Mouse (Mus musculus) gastrocnemius, postnatal 10 days (tissue): ENCODE results near the gene Epb41l4b. TPM values are rescaled to one million over a fixed set of nuclear protein-coding genes. Genes with fewer than 3 reads are reported as not detected.

Source experiments
- DNase-seq: peaks from one replicate; pipeline ENCODE4 v3.0.0; 2021; ENCODE audit warnings: mixed read lengths
- total RNA-seq, 2 experiments: library from RNA; stranded (reverse); gene quantifications; 2 replicates each; pipeline ENCODE4 v1.2.3; 2021

Epb41l4b gene
- total RNA-seq, 2 experiments from 2014 or later, result 8.1 to 8.7 TPM

DNA sequence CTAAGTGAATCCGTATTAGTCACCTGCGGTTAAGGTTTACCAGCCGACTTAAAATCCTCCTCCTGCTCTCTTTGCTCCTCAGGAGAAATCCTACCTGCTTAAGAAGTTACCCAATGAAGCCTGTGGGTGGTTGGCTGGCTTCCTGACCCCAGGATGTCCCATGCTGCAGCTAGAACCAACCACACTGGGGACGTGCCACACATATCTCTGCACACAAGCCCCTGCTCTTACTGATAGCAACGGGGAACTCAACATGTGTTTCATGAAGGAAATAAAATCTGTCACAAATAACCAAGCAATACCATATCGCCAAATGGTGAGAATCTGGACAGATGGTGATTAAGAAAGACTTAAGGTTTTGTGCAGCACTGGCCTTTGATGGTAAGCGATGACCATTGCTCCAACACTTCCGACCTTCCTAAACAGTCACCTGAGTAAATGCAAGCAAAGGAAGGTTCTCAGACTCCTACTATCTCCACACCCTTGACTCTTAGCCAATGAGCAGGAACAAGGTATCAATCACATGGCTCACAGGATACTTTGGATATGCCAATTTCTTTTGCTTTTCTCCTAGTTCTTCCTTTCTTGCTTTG, 131.7 kb downstream of the Epb41l4b start:
- no peak for DNase-seq

DNA sequence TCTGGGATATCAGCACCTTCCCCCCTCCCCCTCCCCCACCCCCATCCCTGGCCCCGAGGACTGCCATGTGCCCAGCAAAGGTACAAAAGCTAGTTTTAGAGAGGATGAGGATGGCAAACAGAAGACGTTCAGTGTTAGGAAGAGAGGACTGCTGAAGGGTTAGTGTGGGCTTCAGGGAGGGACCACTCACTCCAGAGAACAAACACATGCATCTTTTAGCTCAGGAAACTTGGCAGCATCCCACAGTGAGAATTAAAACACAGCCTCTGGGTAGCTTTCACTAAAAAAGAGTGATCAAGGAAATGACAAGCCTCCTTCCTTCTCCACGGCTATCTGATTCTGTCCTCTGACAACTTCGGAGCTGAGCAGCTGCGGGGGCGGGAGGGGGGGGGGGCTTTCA, 132.3 kb downstream of the Epb41l4b start:
- no peak for DNase-seq

DNA sequence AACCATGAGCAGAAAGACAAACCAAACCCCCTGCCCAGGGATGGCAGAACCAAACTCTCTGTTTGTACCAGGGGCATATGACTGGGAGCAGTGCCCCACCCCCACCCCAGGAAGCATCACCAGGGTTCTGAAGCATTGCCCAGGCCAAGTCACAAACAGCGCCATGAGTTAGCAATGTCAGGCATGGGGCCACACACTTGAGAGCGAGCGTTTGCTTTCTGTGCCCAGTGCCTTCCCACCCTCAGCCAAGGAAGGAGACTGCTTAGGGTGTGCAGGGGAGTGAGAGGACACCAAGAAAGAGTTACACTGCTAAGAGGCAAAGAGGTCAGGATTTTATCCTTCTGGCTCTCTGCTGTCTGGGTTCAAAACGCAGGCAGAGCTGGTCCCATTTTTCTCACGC, 132.8 kb downstream of the Epb41l4b start:
- DNase-seq, result no peak

DNA sequence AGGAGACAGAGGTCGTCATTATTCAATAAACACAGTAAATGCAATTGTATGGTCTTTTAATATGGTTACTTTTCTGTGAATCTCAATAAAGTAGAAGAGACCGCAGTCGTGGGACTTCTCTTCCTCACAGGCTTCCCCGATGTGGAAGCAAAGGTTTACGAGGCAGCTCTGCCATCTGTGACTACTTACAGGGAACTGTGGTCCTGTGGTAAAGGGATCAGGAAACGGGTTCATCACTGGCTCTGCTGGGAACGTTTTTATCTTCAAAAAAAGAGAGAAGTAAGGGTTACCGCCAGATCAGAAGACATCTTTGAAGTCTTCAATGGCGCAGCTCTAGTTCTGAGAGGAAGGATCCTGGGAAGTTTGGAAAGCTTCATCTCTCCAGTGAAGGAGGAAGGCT, 135.5 kb downstream of the Epb41l4b start:
- no peak for DNase-seq

DNA sequence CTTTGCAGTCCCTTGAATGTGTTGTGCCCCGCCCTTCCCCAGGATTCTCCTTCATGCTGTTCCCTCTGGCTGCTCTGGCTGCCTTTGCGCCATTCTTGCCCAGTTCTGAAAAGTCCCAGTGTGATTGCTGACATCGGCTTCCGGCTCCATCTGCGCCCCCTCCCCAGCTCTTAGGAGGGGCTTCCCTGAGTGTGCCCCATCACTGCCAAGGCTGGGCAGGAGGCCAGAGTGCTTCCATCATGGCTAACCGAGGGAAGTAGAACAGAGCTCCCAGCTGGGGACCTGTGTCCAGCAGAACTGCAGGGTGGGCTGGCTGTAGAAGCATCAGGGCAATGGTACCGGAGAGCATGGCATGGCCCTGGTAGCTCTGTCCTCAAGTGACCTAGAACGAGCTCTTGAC, 138.2 kb downstream of the Epb41l4b start:
- DNase-seq, result no peak

DNA sequence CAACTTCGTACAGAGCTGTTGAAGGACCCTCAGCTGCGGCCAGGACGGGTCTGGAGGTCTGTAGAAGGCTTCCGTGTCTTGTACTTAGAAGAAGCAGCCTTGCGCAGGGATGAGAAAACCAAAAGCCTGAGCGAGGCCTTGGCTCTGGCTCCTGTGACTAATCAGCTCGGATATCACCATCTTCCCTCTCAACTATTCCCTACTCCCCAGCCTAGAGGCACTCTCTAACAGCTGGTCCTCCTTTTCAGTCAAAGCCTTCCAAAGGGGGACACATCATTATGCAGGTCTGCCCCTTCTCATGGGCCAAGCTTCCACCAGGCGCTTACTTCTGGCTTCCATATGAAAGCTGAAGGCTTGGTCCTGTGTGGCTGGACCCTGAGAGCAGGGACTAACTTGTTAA, 139.4 kb downstream of the Epb41l4b start:
- peak; percentile 31 for DNase-seq

DNA sequence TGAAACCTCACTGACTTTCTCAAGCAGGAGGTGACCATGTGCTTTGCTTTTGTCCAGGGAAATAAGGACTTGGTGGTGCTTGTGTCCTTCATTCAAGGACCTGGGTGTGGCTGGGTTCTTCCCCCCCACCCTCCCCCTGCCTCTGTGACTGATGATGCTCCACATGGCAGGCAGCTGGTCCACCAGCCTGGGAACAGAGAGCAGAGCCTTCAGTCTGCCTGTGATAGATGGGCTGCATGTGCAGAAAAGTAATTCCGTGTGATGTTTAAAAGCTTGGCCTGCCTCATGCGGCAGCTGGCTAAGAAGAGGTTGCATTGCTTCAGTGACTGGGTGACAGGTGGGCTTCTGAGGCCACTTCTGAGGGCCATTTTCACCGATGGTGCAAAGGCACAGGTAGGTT, 140.5 kb downstream of the Epb41l4b start:
- DNase-seq, result no peak

DNA sequence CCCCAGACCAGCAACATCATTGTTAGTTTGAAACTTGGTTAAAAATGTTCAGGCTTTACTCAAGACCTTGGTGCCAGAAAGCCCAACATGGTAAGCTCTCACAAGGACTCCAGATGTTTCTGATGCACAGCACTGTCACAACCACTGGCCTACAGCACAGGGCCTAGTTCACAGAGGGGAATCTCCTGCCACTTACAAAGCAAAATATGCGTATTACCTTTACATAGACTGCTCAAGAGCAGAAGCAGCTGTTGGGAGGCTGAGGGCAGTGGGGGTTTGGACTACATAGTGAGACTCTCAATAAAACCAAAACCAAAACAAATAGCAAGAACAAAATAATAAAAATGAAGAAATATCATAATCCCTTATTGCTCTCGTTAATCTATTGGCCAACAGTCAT, 141.8 kb downstream of the Epb41l4b start:
- DNase-seq, result no peak

DNA sequence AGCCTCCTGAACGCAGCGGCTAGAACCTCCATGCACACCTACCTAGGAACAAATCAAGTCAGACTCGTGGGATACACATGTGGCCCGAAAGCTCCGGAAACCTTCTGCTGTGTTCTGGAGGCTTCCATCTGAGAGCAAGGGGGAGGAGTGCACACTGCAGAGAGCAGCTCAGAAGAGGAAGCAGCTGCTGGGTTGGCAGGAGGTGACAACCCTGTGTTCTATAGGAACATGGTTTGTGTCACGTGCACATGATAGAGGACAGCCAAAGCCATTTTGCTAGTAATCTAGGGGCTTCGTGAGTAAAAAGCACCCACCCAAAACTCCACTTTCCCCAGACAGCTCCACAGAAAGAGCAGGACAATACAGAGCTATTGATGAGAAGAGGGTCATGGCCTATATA, 149.9 kb downstream of the Epb41l4b start:
- DNase-seq, result no peak

DNA sequence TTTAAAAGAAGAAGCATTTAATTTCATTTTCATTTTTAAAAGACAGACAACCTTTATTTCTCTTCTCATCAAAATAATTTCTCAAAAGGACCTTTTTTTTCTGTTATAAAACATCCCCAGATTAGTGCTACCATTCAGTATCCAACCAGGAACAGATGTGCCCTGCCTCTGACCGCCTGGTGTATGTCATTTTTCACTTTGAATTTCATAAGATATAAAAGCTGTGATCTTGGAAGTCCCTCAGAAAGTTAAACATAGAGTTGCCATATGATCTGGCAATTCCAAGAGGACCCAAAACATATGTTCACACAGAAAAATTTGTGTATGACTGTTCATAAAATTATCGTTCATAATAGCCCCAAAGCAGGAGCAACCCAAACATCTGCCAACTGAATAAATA, 151.3 kb downstream of the Epb41l4b start:
- no peak for DNase-seq

DNA sequence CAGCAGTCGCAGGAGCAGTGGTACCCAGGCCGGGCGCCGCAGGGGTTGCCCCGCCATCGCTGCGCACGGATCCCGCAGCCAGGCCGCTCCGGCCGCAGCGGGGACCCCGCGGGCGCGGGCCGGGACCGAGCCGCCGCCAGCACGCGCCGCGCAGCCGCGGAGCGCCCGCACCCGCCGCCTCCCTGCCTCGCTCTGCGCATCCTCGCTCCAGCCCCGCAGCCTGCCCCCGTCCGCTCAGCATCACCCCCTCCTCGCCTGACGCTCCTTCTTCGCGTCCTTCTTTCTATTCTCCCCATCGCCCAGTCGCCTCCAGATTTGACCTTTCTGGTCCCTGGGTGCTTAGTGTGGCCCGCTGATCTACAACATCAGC, 153.0 kb downstream of the Epb41l4b start, which contains the start of gene Frrs1l:
TSS of gene Frrs1l (minus strand) at position 177 of the 370 bp plus-strand sequence.
- DNase-seq, result no peak

DNA sequence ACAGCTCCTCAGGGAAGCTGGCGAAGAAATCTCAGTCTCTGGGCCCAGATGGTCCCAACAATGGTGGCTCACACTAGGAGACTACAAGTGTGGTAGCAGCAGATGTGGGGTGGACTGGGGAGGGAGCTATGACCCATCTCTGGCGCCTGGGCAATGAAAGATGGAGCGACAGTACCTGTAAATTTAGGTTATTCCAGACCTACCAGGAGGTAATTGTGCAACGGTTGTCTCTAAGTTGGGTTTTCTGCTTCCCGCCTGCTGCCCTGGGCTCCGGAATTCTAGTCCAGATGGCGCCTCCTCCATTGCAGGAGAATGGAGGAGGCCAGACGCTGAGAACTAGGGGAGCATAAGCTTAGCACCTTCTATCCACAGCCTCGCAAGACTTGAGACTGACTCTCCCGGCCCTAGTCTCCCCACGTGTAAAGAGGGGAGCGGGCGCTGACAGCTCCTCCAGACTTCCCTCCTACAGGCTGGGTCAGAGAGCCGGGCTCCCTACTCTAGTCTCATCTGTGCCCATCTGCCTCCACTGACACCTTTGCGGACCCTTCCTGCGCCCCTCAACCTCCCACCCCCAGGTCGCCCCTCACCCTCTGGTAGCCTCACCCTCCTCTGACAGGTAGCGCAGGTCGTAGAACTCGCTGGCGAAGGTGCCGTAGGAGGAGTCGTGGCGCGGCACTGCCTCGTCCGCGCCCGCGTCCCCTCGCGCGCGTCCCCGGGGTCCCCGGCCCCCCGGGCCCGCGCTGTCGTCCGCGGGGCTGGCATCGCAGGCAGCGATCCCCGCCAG, 153.6 kb downstream of the Epb41l4b start:
- DNase-seq, result no peak

DNA sequence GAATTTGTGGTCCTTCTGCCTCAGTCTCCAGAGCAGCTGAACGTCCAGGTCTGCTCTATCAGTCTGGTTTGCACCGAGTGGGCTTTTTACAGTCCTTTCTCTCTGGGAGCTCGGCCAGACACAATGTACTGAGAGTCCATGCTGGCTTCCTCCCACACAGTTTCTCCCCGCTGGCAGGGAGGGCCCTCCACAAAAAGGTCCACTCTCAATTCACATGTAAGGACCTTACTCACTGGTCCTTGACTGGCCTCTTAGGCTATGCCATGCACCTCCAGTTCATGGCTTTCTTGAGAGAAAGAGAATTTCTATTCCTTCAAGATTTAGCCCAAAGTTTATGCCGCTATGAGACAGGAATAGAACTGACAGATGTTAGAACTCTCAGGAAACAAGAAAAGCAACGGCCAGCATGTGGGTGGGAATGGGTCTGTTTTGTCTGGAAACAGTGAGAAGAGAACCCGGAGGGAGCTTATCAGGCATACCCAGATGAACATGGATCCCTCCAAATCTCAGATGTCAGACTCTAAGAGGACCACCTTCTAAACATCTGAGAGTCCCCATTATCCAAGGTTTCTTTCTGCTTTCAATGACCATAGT, 177.6 kb downstream of the Epb41l4b start:
- no peak for DNase-seq

DNA sequence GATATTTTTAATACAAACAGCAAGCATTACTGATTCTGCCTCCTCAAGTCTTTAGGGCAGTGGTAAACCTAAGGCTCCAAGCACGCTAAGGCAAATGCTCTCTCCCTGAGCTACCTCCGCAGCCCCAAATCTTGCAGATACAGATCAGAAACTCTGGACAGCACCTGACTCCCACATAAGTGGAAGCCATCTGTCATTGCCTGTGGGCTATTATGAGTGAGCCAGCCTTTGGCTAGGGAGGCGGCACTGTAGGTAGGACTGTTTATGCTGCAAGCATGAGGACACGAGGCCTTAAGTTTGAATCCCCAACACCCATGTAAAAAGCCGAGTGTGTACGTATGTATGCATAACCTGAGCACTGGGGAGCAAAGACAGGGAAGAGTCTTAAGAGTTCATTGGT, 179.6 kb downstream of the Epb41l4b start:
- no peak for DNase-seq

DNA sequence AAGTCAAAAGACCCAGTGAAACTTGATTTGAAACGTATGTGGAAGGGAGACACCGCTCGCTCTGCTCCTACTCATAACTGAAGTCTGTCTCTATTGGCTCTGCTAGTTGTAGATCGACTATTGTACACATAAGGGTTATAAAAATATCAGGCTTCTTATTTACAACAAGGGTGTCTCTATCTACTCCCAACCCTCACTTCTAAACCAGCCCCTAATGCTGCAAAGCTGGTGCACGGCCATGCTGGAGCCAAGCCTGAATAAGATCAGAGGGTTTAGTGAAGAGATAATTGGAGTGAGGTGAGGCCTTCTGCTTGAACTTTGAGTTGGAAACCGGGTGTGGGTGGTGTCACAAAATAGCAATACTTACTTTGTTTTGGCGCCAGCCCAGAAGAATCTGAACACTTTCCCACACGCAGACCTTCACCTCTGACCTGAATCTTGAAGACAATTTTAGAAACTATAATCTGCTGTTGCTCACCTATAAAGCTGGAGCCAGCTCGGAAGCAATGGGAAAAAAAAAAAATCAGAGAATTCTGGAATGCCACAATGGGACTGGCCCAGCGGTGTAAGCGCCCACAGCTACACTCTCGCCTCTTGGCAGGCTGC, 181.8 kb downstream of the Epb41l4b start:
- no peak for DNase-seq

DNA sequence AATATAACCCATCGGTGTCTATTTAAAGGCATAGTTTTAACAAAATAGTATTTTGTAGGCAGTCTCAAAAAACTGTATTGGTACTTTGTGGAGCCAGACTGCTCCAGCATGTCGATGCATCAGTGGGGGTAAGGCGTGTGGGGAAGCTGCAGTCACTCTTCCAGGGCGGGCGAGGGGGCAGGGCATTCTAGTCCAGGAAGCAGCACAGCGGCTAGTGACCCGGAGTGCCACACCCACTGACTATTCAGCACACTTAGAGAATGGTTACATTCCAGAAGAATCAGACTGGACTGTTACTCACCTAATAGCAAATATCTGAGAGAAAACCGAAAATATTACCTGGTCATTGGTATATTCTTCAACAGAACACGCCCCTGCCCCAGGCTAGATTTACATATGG, 185.7 kb downstream of the Epb41l4b start:
- no peak for DNase-seq

DNA sequence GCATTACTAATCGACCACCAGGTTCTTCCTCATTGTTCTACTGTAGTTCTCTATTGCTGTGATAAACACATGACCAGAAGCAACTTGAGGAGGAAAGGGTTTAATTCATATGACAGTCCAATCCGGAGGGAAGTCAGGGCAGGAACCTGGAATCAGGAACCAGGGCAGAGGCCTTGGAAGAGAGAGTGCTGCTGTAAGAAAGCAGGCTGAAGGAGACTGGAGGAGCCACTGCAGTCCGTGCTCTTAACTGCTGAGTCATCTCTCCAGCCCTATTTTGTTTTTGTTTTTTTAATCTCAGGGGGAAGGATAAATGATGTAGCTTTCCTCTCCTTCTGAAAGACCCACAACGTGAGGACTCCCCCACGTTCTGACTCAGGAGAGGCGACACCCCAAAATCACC, 190.0 kb downstream of the Epb41l4b start:
- no peak for DNase-seq

DNA sequence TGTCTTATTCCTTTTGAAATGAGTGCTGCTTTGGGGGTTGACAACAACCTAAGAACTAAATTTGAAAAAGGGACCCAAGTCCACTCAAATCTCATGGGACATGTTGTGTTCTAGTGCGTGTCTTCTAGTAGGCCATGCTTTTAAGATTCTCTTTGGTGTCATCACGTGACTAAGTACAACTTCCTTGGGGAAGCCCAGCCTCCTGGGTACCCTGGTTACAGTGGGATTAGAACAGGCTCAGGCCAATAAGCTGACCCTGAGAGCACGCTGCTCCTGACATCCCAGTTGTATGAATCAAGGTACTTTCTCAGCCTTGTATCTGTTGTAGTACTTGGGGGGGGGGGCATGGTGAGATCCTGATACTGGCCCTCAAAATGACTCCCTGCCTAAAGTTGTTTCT, 191.5 kb downstream of the Epb41l4b start:
- DNase-seq, result no peak

DNA sequence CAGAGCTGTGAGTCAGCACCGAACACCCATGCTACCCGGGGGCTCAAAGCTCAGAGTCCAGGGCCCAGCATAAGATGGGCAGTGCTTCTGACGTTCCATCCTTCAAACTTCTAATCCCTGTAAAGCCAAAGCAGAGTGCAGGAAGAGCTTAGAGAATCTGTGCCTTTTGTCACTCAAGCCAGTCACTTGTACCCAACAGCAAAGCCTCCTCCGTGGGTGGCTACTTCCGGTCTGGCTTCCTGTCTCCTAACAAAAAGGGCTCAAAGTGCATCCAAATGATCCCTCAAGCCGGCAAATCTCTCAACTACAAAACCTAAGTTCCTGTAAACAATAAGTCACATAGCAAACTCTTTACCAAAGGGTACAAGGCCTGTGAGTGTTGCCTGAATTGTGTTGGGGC, 193.7 kb downstream of the Epb41l4b start:
- DNase-seq, result no peak

DNA sequence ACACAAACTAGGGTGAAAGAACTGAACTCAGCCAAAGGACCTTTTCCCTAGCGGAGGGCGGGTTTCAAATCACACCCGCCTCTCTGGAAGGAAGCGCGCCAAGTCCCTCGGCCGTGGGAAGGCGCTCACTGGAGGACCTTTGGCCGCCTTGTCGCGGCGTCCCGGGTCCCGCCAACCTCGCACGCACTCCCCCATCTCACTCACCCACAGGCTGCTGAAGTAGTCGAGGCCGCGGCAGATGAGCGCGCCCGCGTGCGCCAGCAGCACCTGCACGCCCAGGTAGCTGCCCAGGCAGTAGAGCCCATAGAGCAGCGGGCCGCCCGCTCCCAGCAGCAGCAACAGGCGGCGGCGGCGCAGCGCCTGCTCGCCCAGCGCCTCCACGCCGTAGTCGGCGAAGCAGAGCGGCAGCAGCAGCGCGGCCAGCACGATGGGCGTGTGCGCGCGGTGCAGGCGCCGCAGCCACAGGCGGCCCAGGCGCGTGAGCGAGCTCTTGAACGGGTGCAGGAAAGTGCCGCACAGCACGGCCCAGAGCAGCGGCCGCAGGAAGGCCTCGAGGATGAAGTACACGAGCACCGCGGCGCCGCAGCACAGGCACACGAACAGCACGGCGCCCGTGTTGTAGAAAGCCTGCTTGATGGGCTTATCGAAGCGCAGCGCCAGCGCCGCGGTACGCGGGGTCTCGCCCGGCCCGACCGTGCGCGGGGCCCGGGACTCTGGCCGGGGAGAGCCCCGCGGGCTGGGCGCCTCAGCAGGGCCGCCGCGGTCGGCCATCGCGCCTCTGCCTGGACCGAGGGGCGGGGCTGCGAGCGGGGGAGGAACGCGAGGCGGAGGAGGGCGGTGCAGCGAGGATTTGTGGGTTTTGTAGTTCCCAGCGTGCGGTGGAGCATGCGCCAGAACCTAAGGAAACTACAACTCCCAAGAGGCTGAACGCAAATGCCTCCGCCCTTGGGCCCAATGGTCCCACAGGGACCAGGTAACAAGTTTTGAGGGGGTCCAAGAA, 196.3 kb downstream of the Epb41l4b start, which contains the start of gene Tmem245:
TSS of gene Tmem245 (minus strand) at position 797 of the 1,000 bp plus-strand sequence.
- peak; percentile 93 for DNase-seq

DNA sequence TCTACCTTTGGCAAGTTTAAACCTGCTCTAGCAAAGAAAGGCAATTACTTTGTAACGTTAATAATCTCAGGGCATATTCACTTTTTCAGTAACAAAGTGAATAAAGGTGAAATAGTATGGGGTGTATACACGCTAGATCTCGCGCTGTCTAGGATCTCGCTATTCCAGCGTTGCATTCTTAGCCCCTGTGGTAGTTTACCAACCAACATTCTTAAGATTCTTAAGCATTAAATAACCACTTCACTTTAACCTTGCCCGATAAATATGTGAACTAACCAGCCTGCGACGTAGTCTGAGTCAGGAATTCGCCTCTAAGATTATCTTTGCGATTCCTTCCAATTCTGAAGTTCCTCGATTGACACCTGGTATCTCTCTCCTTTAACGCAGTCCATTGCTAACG, 197.1 kb downstream of the Epb41l4b start:
- DNase-seq, result no peak

DNA sequence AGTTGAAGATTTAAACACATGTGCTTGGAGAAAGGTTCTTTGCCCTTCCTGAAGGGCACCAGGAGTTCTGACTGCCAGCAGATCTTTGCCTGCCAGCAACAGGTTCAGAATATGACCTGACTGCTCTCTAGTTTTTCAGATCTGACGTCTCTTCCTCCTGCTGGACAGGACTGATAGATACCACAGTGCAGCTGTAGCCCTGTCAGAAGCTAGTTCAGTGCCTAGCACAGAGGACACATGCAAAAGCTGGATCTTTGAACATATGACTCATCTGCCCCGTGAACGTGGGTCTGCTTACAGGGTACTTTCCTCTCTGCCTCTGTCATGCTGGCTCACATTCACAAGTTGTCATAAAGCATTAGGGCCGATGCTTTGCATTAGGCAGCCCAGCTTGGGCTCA, 199.0 kb downstream of the Epb41l4b start:
- no peak for DNase-seq
